Mouse (Mus musculus): ENCODE data around the gene AW549877. TPM values are rescaled to one million over a fixed set of nuclear protein-coding genes. Genes with fewer than 3 reads are reported as not detected.
A peak's percentile ranks its signal among the peaks of the same experiment; 100 is the strongest.

AW549877 gene
- polyA plus RNA-seq (2015; fragmentation: Nextera tagmentation; extraction: Ambion mirVana): 29.3 and 31.6 TPM in 2 replicates

GRCm38 (mm10) chr15:3995448-3996266, at the start of gene AW549877:
Gene AW549877, minus strand, starts transcription at chr15:3995744.
- no peaks in the 10 kb centered on the region; the same call in 1 of the 2 replicates for H3K4me1 ChIP-seq (replicated peaks)
- WGBS: under 1% methylated on average over 61 of the region's 61 CpGs

GRCm38 (mm10) chr15:4043032-4043471, 47.5 kb upstream of the AW549877 start:
- 16% methylated on average over 4 of the region's 4 CpGs for WGBS
- H3K9me3 ChIP-seq: no peaks in the 10 kb centered on the region
- H3K27ac ChIP-seq: no peak overlapping the region
- H3K27me3 ChIP-seq (replicated peaks): no peaks in the 10 kb centered on the region
- no peak overlapping the region for H3K9ac ChIP-seq
- 0 out of 2 replicates have a peak overlapping the region, but pooled peaks have one; percentile 38 for H3K4me2 ChIP-seq (replicated peaks)
- 0 out of 2 replicates have a peak, but pooled peaks cover 6% of the 10 kb centered on the region for H3K36me3 ChIP-seq
- no peak overlapping the region for H3K4me3 ChIP-seq (replicated peaks)
- no peaks in the 10 kb centered on the region for H3K4me1 ChIP-seq (replicated peaks)
- ATAC-seq: 0 out of 2 replicates have a peak, but pooled peaks have one; percentile 34

More at GRCm38 (mm10) chr15:3995448-3996266, at the start of gene AW549877:
- Histone ChIP-seq H3K27me3 (replicated peaks) (no peaks in the 10 kb centered on the region), H3K9me3 (no peaks in the 10 kb centered on the region), H3K4me3 (replicated peaks) (peak within 1 kb of the TSS; percentile 85), H3K27ac (peak within 1 kb of the TSS; percentile 97), H3K9ac (peak within 1 kb of the TSS; percentile 89), H3K4me2 (replicated peaks) (peak within 1 kb of the TSS; percentile 71), H3K36me3 (peaks cover 7% of the 10 kb centered on the region; the same call in 1 of the 2 replicates)
- ATAC-seq: peak; percentile 100

GRCm38 (mm10) chr15:4042423-4042822, 46.9 kb upstream of the AW549877 start:
- H3K36me3 ChIP-seq: 0 out of 2 replicates have a peak, but pooled peaks cover 8% of the 10 kb centered on the region
- no peak overlapping the region for H3K4me2 ChIP-seq (replicated peaks)
- WGBS: 62% methylated on average over 3 of the region's 3 CpGs
- H3K27me3 ChIP-seq (replicated peaks): no peaks in the 10 kb centered on the region
- no peaks in the 10 kb centered on the region for H3K4me1 ChIP-seq (replicated peaks)
- no peak overlapping the region for H3K4me3 ChIP-seq (replicated peaks)
- H3K9me3 ChIP-seq: no peaks in the 10 kb centered on the region
- ATAC-seq: no peak
- H3K27ac ChIP-seq: no peak overlapping the region
- no peak overlapping the region for H3K9ac ChIP-seq

- Histone ChIP-seq H3K27me3 (replicated peaks) (no peaks in the 10 kb centered on the region), H3K27ac (0 out of 2 replicates have a peak overlapping the region, but pooled peaks have one; percentile 10), H3K4me2 (replicated peaks) (no peak overlapping the region), H3K36me3 (0 out of 2 replicates have a peak, but pooled peaks cover 5% of the 10 kb centered on the region), H3K9ac (no peak overlapping the region), H3K4me3 (replicated peaks) (no peak overlapping the region), H3K9me3 (no peaks in the 10 kb centered on the region), H3K4me1 (replicated peaks) (peaks cover 7% of the 10 kb centered on the region; the same call in 1 of the 2 replicates)
- WGBS: 57% methylated on average over 3 of the region's 3 CpGs
- peak; percentile 82 for ATAC-seq
Observed at GRCm38 (mm10) chr15:4033168-4034004, 37.8 kb upstream of the AW549877 start.

GRCm38 (mm10) chr15:4028960-4029359, 33.4 kb upstream of the AW549877 start:
- no peak overlapping the region for H3K27ac ChIP-seq
- H3K4me1 ChIP-seq (replicated peaks): peaks cover 10% of the 10 kb centered on the region; the same call in 1 of the 2 replicates
- no peaks in the 10 kb centered on the region for H3K9me3 ChIP-seq
- ATAC-seq: no peak
- no peak overlapping the region for H3K4me3 ChIP-seq (replicated peaks)
- no peaks in the 10 kb centered on the region for H3K27me3 ChIP-seq (replicated peaks)
- no peaks in the 10 kb centered on the region for H3K36me3 ChIP-seq
- H3K9ac ChIP-seq: no peak overlapping the region
- H3K4me2 ChIP-seq (replicated peaks): no peak overlapping the region

GRCm38 (mm10) chr15:4028411-4028700, 32.8 kb upstream of the AW549877 start:
- Histone ChIP-seq H3K9ac (no peak overlapping the region), H3K4me2 (replicated peaks) (peak overlapping the region; percentile 85), H3K4me3 (replicated peaks) (no peak overlapping the region), H3K27ac (no peak overlapping the region), H3K9me3 (no peaks in the 10 kb centered on the region), H3K4me1 (replicated peaks) (peaks cover 9% of the 10 kb centered on the region; the same call in 1 of the 2 replicates), H3K27me3 (replicated peaks) (no peaks in the 10 kb centered on the region), H3K36me3 (no peaks in the 10 kb centered on the region)
- WGBS: 72% methylated on average over 6 of the region's 6 CpGs
- no peak for ATAC-seq

GRCm38 (mm10) chr15:4027671-4028410, 32.3 kb upstream of the AW549877 start:
- Histone ChIP-seq H3K27ac (peak overlapping the region; percentile 98), H3K4me1 (replicated peaks) (peaks cover 9% of the 10 kb centered on the region; the same call in 1 of the 2 replicates), H3K9ac (peak overlapping the region; percentile 86), H3K4me2 (replicated peaks) (peak overlapping the region; percentile 85), H3K36me3 (no peaks in the 10 kb centered on the region), H3K27me3 (replicated peaks) (no peaks in the 10 kb centered on the region), H3K4me3 (replicated peaks) (peak overlapping the region; percentile 87), H3K9me3 (no peaks in the 10 kb centered on the region)
- WGBS: 9% methylated on average over 6 of the region's 6 CpGs
- no peak for ATAC-seq

- Histone ChIP-seq H3K4me2 (replicated peaks) (peak overlapping the region; percentile 85), H3K9ac (peak overlapping the region; percentile 86), H3K27me3 (replicated peaks) (no peaks in the 10 kb centered on the region), H3K36me3 (no peaks in the 10 kb centered on the region), H3K27ac (peak overlapping the region; percentile 98), H3K4me1 (replicated peaks) (peaks cover 9% of the 10 kb centered on the region; the same call in 1 of the 2 replicates), H3K4me3 (replicated peaks) (peak overlapping the region; percentile 87), H3K9me3 (no peaks in the 10 kb centered on the region)
- WGBS: under 1% methylated on average over 65 of the region's 65 CpGs
- ATAC-seq: peak; percentile 86
Observed at GRCm38 (mm10) chr15:4026831-4027584, 31.5 kb upstream of the AW549877 start.

GRCm38 (mm10) chr15:4026231-4026773, 30.8 kb upstream of the AW549877 start, which contains the start of gene Oxct1:
Gene Oxct1, plus strand, starts transcription at chr15:4026383.
- peaks cover 9% of the 10 kb centered on the region; the same call in 1 of the 2 replicates for H3K4me1 ChIP-seq (replicated peaks)
- H3K4me2 ChIP-seq (replicated peaks): peak within 1 kb of the TSS; percentile 85
- peak within 1 kb of the TSS; percentile 87 for H3K4me3 ChIP-seq (replicated peaks)
- peak; percentile 96 for ATAC-seq
- H3K27me3 ChIP-seq (replicated peaks): no peaks in the 10 kb centered on the region
- peak within 1 kb of the TSS; percentile 86 for H3K9ac ChIP-seq
- peak within 1 kb of the TSS; percentile 98 for H3K27ac ChIP-seq
- no peaks in the 10 kb centered on the region for H3K36me3 ChIP-seq
- WGBS: under 1% methylated on average over 45 of the region's 45 CpGs
- H3K9me3 ChIP-seq: no peaks in the 10 kb centered on the region

- ATAC-seq: no peak
Observed at GRCm38 (mm10) chr15:4025508-4025904, 30.0 kb upstream of the AW549877 start.

More at GRCm38 (mm10) chr15:4025508-4025904, 30.0 kb upstream of the AW549877 start:
- Histone ChIP-seq H3K4me2 (replicated peaks) (peak overlapping the region; percentile 85), H3K4me3 (replicated peaks) (no peak overlapping the region), H3K27me3 (replicated peaks) (no peaks in the 10 kb centered on the region), H3K9me3 (no peaks in the 10 kb centered on the region), H3K36me3 (no peaks in the 10 kb centered on the region), H3K4me1 (replicated peaks) (peaks cover 9% of the 10 kb centered on the region; the same call in 1 of the 2 replicates), H3K27ac (no peak overlapping the region), H3K9ac (no peak overlapping the region)
- 68% methylated on average over 11 of the region's 11 CpGs for WGBS
